Mouse (Mus musculus) stomach, postnatal 0 days (tissue): ENCODE results near the gene Eif2b2.

Experiments used
- CTCF ChIP-seq: IDR thresholded peaks from 2 replicates; pipeline ENCODE4 v1.5.1; 2016; ENCODE audit warnings: antibody characterized with exemption, low read depth, mild to moderate bottlenecking, moderate library complexity
- EP300 ChIP-seq: optimal IDR thresholded peaks from 2 replicates; pipeline ENCODE3; 2016; ENCODE audit warnings: antibody characterized with exemption

DNA sequence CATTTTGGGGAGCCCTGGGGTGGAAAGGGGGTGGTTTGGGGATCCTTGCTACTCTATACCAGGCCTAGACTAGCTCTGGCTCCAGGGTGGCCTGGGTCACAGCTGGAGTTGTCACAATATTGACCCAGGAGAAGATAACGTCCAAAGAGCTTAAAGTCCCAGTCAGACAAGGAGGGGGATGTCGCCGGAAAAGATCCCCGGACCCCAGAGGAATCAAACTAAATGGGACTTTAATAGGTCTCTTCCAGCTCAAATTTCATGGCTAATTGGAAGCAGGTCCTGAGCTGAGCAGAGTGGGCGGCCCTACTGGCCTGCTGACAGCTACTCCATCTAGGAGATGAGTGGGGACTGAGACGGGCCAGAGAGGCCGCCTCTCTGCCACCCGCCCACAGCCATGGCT is 21.3 kb upstream of the Eif2b2 start:
- no peak for TF ChIP-seq CTCF
- no peak for TF ChIP-seq EP300
